Mouse (Mus musculus) bone marrow, adult 2 months (tissue): ENCODE measurements around the gene Dhx29.

ENCODE experiments used
- CTCF ChIP-seq: fragments of 200-500 bp; IDR thresholded peaks from 2 replicates; pipeline ENCODE4 v1.5.1; 2011; ENCODE audit warnings: low read length, control low read depth; ENCODE audit not compliant: control insufficient read depth, insufficient read depth
- POLR2A ChIP-seq: fragments of 200-500 bp; IDR thresholded peaks from 2 replicates; pipeline ENCODE4 v1.6.1; 2011; ENCODE audit warnings: low read depth, mild to moderate bottlenecking, control low read depth, low read length, borderline replicate concordance; ENCODE audit not compliant: control insufficient read depth

GRCm38 (mm10) chr13:112997369-112997768, 70.1 kb downstream of the Dhx29 start:
- no peak for TF ChIP-seq POLR2A
- no peak for TF ChIP-seq CTCF
